Mouse (Mus musculus) heart, adult 2 months (tissue): ENCODE data around the gene Hsd17b14.
A peak's percentile ranks its signal among the peaks of the same experiment; 100 is the strongest.

ENCODE experiments used
- CTCF ChIP-seq: fragments of 200-600 bp; IDR thresholded peaks from 2 replicates; pipeline ENCODE4 v1.8.1; 2022; ENCODE audit warnings: antibody characterized with exemption, mild to moderate bottlenecking, moderate library complexity
- POLR2A ChIP-seq: fragments of 200-500 bp; IDR thresholded peaks from 2 replicates; pipeline ENCODE4 v1.6.1; 2011; ENCODE audit warnings: mild to moderate bottlenecking, low read depth, low read length, control low read depth; ENCODE audit not compliant: insufficient read depth

GRCm38 (mm10) chr7:45555787-45556186, 1.1 kb downstream of the Hsd17b14 start:
- no peak for TF ChIP-seq POLR2A
- peak; percentile 95 for TF ChIP-seq CTCF
